ENCODE assay signal across 8 mouse cellular contexts in the genomic region with DNA sequence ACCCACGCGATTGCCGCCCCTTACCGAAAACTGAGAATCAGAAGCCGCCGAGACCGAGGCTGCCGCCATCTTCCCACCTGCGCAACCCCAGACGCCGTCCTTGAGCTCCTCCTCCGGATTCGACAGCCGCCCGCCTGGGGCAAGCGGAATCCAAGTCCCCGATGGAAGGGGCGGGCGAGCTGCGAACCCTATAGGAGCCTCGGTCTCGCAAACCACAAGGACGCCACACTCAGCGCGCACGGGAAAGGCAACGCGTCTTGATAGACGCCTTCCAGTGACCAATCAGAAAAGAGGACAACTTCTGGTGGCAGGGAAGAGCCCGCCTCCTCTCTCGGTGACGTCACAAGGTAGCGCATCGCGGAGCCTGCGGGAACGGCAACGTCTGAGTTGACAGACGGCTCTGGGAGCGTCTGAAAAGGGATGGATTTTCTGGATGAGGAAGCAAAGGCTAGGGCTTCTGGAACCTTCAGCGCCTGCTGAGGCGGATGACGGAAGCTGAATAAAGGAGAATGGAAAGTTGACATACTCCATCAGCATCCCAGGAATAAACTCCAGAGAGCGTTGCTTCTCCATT. TPM values are rescaled to one million over a fixed set of nuclear protein-coding genes. Genes with fewer than 3 reads are reported as not detected.
A peak's percentile ranks its signal among the peaks of the same experiment; 100 is the strongest.
DNase-seq lines count a peak whose midpoint lies in the region; ATAC-seq lines count a peak whose summit lies in the region.

A gene (minus strand): TSS at position 276 of the 574 bp plus-strand sequence.

- ATAC-seq in megakaryocyte progenitor cell, adult 5-6 weeks (replicated peaks; ENCODE audit: poor library complexity), result peak; percentile 75

- DNase-seq in adipocyte (ENCODE audit: low spot score), result peak; percentile 98
- peak; percentile 100 for DNase-seq in embryo, embryonic 10 days (ENCODE audit: low spot score)
- DNase-seq in gastrocnemius, postnatal 10 days, result peak; percentile 81
- peak; percentile 99 for DNase-seq in induced T-regulatory cell, adult 2 months (ENCODE audit: low read depth)
- DNase-seq in left cerebral cortex, adult 9 months (ENCODE audit: low spot score in 2 of 2), result peak; percentile 96 to 97
- peak; percentile 92 for DNase-seq in right cerebral cortex, postnatal 14 days
- DNase-seq in urinary bladder, postnatal 36 days (ENCODE audit: low spot score in 2 of 2), result peak; percentile 91 to 93

RNA-seq across cellular contexts. Expression of the gene that starts here (rescaled TPM):
- 10 to 100 TPM in 1 of 2 experiments, 1 to 10 TPM in 1; 8.9 to 12.1 TPM for total RNA-seq in gastrocnemius, postnatal 10 days (2021)
- 61.9 and 75.1 TPM in 2 replicates for total RNA-seq in megakaryocyte progenitor cell, adult 5-6 weeks (2015)
- 66.5 and 81.3 TPM in 2 replicates for total RNA-seq in megakaryocyte progenitor cell, adult 5-6 weeks (2017)

Comparison
In these comparisons a context has a peak if more than half of its experiments do, and no peak if none do; other contexts are left out.
1. Peak in every context shown above with its lines: DNase-seq and ATAC-seq.
2. RNA of the gene that starts here (total RNA-seq): 61.9 to 81.3 TPM in megakaryocyte progenitor cell, adult 5-6 weeks; 8.9 to 12.1 TPM in gastrocnemius, postnatal 10 days; every median in the first group is over 4 times any median in the second.